Mouse (Mus musculus): ENCODE results near the gene N6amt1.

The N6amt1 gene

DNA sequence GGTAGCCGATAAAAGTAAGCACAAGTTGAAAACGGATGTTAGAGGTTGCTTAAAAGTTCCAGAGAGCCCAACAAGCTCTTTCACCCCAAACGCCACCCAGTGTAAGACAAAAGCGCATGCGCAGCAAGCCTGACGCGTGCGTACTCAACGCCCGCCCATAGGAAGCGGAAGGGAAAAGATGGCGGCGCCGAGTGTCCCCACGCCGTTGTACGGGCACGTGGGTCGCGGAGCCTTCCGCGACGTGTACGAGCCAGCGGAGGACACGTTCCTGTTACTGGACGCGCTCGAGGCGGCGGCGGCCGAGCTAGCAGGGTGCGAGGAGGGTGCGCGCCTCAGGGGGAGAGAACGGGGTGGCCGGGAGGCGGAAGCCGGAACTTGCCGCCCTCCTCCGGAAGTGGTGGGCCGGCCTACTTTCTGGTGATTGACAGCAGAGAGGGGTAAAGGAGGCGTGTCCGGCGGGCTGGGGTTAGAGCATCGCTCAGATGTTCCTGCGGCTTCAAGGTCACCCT lies at the start of gene N6amt1:
Gene N6amt1 (plus strand): TSS at position 111 of the 509 bp plus-strand sequence.
- peak; percentile 93 for DNase-seq (ENCODE audit: low read depth, low spot score)

GRCm38 (mm10) chr16:87305251-87306011 lies 48.6 kb upstream of the N6amt1 start:
- DNase-seq (ENCODE audit: low read depth, low spot score) = no peak

- no peak for DNase-seq (ENCODE audit: low read depth, low spot score)
Observed at GRCm38 (mm10) chr16:87307109-87307735, 46.8 kb upstream of the N6amt1 start.

DNA sequence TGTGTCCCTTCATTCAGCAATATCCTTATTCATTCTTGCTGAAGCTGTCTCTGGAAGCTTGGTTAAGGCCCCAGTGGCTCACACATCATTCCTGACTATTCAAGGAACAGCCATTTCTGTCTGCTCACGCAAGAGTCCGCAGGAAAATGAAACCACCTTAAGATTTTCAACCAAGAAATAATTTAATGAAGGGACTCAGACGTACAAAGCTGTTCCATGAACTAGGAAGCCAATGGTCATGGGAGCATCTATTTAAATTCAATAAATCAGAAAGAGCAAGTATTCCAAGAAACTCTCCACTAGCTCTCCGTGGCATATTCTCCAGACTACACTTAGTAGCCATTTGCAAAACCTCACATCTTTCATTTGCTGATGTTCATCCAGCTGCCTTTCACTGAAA lies 43.3 kb upstream of the N6amt1 start:
- no peak for DNase-seq (ENCODE audit: low read depth, low spot score)

DNA sequence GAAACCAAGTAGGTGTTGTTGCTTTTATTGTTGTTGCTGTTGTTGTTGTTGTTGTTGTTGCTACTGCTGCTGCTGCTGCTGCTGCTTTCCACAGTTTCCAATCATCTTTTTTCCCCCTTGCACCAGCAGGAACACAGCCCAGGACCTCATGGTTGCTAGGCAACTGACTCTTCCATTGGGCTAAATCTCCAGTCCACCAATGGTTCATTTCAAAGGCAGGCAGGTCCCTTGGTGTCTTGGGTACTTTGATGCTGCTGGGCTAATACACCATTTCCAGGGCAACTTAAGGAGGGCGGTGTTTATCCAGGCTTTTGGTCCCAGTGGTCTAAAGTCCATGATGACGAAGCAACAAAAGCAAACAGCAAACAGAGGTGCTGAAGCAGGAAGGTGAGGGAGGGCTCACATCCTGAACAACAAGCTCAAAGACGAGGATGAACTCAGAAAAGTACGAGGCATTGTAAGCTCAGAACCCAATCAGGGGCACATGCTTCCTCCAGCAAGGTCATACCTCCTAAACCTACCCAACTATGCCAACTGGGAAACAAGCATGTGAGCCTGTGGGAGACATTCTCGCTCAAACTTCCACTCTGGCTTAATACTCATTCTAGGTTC lies 35.7 kb upstream of the N6amt1 start:
- no peak for DNase-seq (ENCODE audit: low read depth, low spot score)

DNA sequence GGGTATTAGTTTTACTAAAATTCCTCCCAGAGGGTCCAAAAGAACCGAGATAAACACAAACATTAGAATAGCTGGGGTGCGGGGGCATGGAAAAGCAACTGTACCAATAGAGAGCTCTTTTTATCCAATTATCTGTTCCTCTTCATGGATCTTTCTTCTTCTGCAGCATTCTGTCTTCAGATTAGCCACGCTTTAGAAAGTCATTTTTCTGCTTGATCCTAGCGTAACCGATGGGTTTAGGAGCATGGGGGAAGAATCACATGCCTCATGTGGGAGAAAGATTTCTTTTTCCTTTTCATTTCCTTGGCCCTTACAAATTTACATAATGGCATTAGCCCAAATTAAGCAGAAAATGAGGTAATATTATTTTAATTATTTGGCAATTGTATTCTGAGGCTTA lies 35.0 kb upstream of the N6amt1 start:
- DNase-seq (ENCODE audit: low read depth, low spot score) = no peak

- no peak for DNase-seq (ENCODE audit: low read depth, low spot score)
Observed at GRCm38 (mm10) chr16:87319541-87320251, 34.3 kb upstream of the N6amt1 start.

GRCm38 (mm10) chr16:87320252-87320555 lies 33.8 kb upstream of the N6amt1 start:
- no peak for DNase-seq (ENCODE audit: low read depth, low spot score)

DNA sequence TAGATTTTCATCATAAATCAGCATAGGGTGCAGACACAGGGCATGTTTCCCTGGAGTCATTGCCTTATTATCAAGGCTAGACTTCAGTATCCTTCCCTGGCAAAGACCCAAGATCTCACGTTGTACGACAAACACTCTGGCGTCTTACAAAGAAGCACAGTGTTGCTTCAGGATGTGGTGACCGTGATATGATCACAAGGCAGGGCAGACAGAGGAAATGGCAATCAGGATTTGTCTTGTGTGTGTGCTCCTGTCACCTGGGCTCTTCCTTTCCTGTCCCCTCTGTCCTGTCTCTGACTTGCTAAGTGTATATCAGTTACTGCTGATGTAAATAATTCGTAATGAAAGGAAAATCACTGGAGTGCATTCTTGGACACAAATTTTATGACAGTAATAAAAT lies 29.4 kb upstream of the N6amt1 start:
- DNase-seq (ENCODE audit: low read depth, low spot score) = no peak

- no peak for DNase-seq (ENCODE audit: low read depth, low spot score)
Observed at GRCm38 (mm10) chr16:87329986-87330385, 24.0 kb upstream of the N6amt1 start.

GRCm38 (mm10) chr16:87334756-87335155 lies 19.2 kb upstream of the N6amt1 start:
- no peak for DNase-seq (ENCODE audit: low read depth, low spot score)

DNA sequence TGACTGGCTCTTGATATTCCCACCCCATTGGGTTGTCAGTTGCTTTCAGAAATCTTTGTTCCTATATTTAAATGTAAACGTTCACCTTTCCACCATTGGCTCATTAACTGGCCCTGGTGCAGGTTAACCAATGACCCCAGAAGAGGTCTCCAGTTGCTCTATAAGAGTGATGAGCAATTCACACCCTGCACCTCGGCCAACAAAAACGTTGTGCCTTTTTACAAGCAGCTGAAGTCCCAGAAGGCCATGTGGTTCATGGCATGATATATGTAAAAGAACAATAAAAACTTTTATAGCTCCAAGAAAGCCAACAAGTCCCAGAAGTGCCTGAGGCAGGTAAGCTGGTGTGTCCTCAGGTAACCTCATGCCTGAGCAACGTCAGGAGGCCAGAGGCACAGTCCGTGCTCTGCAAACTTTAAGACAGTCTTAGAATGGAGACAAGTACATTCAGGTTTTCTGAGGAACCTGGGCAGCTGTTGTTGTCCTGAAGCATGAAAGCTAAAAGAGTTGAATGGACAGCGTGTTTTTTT lies 12.9 kb upstream of the N6amt1 start:
- DNase-seq (ENCODE audit: low read depth, low spot score) = no peak

- no peak for DNase-seq (ENCODE audit: low read depth, low spot score)
Observed at GRCm38 (mm10) chr16:87348133-87348532, 5.9 kb upstream of the N6amt1 start.

- DNase-seq (ENCODE audit: low read depth, low spot score) = no peak
Observed at GRCm38 (mm10) chr16:87351386-87352105, 2.4 kb upstream of the N6amt1 start.

DNA sequence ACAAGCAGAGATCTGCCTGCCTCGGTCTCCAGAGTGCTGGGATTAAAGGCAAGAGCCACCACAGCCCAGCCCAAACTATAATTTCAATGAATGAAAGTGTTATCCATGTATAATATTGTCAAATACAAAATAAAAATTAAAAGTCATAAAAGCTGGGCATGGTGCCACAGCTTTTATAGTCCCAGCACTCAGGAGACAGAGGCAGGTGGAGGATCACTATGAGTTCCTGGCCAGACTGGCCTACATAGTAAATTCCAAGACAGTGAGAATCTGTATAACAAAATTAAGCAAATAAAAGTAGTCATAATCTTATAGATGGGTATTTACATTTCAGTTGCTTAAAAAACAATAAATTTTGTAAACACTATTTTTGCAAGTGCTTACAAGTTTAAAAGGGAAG lies 380 bp upstream of the N6amt1 start:
- DNase-seq (ENCODE audit: low read depth, low spot score) = no peak

- no peak for DNase-seq (ENCODE audit: low read depth, low spot score)
Observed at GRCm38 (mm10) chr16:87354748-87355147, 763 bp downstream of the N6amt1 start.

DNA sequence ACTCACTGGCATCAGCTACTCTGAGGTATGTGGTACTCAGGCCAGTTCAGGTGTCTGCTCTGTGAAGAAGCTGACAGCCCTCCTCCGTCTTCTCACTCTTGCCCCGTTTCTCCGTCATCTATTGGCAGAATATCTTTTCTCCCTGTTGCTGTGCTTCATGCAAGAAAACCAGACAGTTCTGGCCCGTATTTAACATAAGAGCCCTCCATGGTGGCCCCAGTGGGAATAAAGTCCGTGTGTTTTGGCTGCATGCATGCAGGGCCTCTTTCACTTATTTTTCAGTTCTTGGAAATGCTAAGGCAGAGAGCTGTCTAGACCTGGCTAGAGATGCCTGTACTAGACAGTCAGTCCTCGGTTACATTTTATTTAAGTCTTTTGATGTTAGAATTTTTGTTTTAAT lies 6.1 kb downstream of the N6amt1 start:
- DNase-seq (ENCODE audit: low read depth, low spot score) = no peak

- no peak for DNase-seq (ENCODE audit: low read depth, low spot score)
Observed at GRCm38 (mm10) chr16:87364231-87364630, 10.2 kb downstream of the N6amt1 start.

GRCm38 (mm10) chr16:87366035-87366434 lies 12.1 kb downstream of the N6amt1 start:
- DNase-seq (ENCODE audit: low read depth, low spot score) = no peak

GRCm38 (mm10) chr16:87366445-87366844 lies 12.5 kb downstream of the N6amt1 start:
- no peak for DNase-seq (ENCODE audit: low read depth, low spot score)

DNA sequence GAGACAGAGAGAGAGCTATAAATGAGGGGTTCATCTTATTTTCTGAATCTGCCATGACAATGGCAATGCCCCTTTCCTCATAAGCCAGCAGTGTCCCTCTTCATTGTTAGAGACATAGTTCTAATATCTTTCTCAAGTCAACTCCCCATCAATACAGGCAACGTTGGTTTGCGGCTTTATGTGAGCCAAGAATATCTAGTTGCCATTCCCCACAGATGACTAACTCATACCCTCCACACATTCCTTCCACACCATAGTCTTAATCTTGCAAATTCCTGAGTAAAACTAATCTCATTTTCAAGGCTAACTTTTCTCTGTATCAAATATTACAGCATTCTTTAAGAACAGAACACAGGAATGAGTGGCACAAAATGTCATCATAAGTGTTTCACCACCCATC lies 29.0 kb downstream of the N6amt1 start:
- DNase-seq (ENCODE audit: low read depth, low spot score) = no peak
